Mouse (Mus musculus) mature B cell (primary cell): ENCODE measurements around the gene Frmd4b.

Experiments used
- in situ Hi-C: fragments of 300-500 bp; cut with MboI; formaldehyde crosslinking; loops from 2 replicates; pipeline ENCODE4 v1.14.3; 2019

Frmd4b gene

DNA sequence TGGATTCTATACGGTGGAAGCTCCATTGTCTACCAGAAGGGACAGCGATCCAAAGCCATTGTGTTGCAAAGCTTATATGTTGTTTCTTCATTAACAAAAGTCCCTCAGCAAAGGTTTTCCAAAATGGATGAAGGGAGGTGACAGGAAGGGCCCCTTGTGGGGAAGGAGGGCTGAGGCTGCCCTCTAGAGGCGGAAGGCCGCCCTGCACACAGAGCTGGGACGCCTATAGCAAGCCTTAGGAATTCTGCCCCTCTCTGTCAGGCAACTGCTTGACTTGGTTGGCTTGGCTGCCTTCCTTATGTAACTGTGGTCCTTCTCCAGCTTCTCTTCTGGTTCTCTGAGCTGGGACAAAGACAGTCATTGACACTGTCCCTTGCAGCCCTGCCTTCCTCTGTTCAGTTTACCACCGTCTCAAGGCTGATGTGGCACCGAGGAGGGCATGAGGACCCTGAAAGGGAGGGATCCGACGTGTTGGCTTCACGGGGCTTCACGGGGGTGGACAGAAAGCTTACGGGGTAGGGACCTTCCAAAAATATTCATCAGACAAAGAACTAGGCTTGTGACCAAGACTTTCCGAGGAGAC is 200.3 kb downstream of the Frmd4b start:
- in situ Hi-C loops = loop anchor here (25.0 kb wide), 2 partner anchors 95 to 130 kb away; no protein-coding TSS in a partner anchor

GRCm38 (mm10) chr6:97415578-97415977 is 201.8 kb downstream of the Frmd4b start:
- in situ Hi-C loops = loop anchor here (25.0 kb wide), 2 partner anchors 97 to 128 kb away; no protein-coding TSS in a partner anchor

DNA sequence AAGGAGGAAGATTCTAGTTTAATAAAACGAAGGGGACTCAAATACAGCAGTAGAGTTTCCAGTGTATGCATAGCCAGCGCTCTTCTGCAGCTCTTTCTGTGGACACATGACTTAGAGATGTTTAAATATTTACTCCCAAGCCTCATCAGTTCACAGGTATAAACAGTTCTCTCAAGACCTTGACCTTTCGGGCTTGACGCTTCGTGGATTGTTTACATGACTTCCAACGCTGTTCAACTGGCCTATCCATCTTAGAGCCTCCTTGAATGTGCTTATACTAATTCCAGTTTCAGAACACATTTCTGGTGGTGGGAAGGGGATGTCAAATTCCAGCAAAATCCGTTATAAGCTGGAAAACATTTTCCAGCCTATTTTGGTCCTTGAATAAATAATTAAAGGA is 203.9 kb downstream of the Frmd4b start:
- in situ Hi-C loops = loop anchor here (25.0 kb wide), 2 partner anchors 99 to 126 kb away; no protein-coding TSS in a partner anchor

DNA sequence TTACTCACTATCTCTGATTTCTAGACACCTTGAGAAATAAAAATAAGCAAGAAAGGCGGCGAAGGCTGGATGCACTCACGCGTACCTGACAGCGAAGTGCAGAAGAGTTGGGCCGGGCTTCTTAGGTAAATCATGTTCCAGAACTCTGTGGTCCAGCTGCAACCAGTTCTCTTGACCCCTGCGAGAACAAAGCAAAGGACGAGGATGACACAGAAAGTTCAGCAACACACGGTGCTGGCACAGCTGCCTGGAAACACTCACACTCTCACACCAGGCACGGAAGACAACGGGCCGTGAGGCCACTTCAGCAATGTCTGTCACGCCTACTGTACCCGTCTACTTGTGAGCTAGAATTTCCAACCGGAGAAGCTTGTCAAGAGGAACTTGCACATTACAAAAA is 204.9 kb downstream of the Frmd4b start:
- in situ Hi-C loops = loop anchor here (25.0 kb wide), 2 partner anchors 100 to 125 kb away; no protein-coding TSS in a partner anchor

DNA sequence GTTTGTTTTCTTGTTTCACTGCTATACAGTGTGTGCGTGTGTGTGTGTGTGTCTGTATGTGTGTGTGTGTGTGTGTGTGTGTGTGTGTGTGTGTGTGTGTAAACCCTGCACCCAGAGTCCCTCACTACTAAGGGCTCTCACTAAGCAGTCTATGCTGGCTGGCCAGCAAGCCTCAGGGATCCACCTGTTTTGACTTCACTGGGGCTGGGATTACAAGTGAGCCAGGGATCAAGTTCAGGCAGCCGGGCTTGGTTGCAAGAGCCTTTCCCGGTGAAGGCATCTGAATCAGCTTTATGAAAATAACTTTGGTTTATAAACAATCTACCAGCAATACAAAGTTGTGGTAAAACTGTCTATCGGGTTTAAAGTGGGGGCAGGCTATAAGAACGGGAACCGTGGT is 206.0 kb downstream of the Frmd4b start:
- in situ Hi-C loops = loop anchor here (25.0 kb wide), 2 partner anchors 101 to 124 kb away; no protein-coding TSS in a partner anchor

- in situ Hi-C loops = loop anchor here (25.0 kb wide), 2 partner anchors 103 to 122 kb away; no protein-coding TSS in a partner anchor
These were observed 207.7 kb downstream of the Frmd4b start for GRCm38 (mm10) chr6:97409467-97410239.

DNA sequence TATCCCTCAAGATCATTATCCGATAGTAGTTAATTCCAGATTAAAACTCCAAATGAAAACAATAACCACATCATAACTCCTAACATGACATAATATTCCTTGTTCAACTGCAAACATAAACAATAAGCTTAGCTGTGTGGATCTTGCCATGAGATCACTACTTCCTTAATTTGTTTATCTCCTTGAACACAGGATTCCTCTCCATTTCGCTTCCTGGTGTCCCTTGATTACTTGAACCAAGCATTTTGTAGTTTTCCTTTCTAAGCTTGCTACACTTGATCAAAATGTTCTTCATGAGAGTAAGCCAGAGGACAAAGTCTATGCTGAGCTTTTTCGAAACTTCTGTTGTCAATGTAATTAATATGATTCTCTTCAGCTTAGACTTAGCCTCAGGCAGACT is 209.4 kb downstream of the Frmd4b start:
- in situ Hi-C loops = loop anchor here (25.0 kb wide), 2 partner anchors 104 to 121 kb away; no protein-coding TSS in a partner anchor

- in situ Hi-C loops = loop anchor here (25.0 kb wide), 2 partner anchors 105 to 120 kb away; no protein-coding TSS in a partner anchor
These were observed 209.9 kb downstream of the Frmd4b start for GRCm38 (mm10) chr6:97407425-97407824.

GRCm38 (mm10) chr6:97405311-97405710 is 212.0 kb downstream of the Frmd4b start:
- in situ Hi-C loops = loop anchor here (25.0 kb wide), 2 partner anchors 107 to 118 kb away; no protein-coding TSS in a partner anchor

- in situ Hi-C loops = loop anchor here (25.0 kb wide), 2 partner anchors 109 to 116 kb away; no protein-coding TSS in a partner anchor
These were observed 214.4 kb downstream of the Frmd4b start for GRCm38 (mm10) chr6:97402822-97403472.

- in situ Hi-C loops = loop anchor here (25.0 kb wide), 2 partner anchors 112 to 113 kb away; no protein-coding TSS in a partner anchor
These were observed 216.9 kb downstream of the Frmd4b start for GRCm38 (mm10) chr6:97400446-97400845.

GRCm38 (mm10) chr6:97397935-97398334 is 219.4 kb downstream of the Frmd4b start:
- in situ Hi-C loops = no loop called here

GRCm38 (mm10) chr6:97396957-97397354 is 220.4 kb downstream of the Frmd4b start:
- in situ Hi-C loops = no loop called here

- in situ Hi-C loops = no loop called here
These were observed 220.9 kb downstream of the Frmd4b start for GRCm38 (mm10) chr6:97396351-97396956.

DNA sequence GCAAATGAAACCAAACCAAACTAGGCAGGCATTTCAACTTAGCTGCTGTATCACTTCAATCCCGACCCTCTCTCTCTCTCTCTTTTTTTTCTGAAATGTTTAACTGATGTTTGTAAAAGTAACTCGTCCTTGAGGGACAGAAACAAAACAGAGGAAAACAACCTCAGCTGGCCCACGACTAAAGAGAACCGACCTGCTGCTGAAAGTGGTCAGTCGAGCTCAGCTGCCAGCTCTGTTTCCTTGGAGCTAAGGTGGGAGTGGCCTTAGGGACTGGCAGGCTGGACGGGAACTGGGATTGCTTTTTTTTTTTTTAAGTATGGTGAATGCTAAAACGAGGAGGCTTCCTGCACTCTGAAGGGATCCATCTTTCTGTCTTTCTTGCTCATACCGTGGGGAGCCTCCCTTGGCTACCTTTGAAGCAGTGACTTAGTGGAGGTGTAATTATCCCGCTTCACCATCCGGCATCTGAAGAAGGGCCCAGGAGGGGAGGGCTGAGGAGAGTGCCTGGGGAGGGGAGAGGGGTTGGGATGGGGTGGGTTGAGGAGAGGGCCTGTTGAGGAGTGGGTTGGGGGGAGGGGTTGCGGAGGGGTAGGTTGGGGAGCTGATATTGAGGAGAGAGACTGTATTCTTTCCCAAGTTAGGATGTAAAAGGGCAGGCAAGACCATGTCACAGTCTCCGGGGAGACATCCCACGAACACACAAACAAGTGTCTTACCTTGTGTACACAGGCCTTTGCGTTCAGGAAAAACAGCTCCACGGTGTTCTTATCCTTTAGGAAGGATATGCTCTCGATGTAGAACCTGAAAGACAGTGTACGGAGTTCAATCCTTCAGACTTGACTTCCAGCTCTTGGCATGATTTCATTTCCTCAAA is 221.6 kb downstream of the Frmd4b start:
- in situ Hi-C loops = no loop called here

DNA sequence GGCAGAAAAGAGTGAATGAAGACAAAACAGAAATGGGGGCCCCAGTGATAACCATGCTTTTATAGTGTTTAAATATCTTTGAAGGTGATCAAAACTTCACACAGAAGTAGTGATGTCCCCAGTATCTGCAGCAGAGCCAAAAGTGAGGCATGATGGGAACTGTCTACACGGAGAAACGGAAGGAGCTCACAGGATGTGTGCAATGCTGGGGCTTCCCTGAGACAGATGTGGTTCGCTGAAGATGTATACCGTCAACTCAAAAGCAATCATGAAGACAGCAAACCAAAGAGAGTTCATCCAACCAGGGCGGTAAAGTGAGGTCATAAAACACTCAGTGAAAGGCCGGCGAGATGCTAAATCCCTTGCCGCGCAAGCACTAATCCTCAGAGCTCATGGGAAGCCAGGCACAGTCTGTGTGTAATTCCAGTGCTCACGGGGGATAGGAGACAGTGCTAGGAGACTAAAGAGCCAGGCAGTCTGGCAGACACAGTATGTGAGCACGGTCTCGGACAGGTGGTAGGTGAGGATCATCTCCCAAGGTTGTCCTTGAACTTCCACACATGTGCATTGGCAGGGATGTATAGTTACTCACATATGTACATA is 222.8 kb downstream of the Frmd4b start:
- in situ Hi-C loops = no loop called here

DNA sequence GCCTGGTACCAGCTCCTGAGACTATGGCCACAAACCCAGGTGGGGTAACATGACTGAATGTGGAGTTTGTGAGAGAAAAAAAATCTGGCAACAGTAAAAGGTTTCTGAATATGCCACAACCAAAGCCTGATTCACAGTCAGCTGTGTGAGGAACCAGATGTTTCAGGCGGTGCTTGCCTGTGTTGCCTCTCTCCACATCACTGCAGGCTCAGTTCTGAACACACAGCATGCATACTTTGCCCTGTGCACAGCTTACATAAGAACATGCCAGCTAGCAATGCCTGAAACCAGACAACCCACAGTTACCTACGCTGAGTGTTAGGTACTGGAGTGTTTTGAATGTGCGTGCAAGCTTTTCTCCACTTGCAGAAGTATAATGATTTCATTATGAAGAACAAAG is 224.4 kb downstream of the Frmd4b start:
- in situ Hi-C loops = no loop called here

- in situ Hi-C loops = no loop called here
These were observed 230.0 kb downstream of the Frmd4b start for GRCm38 (mm10) chr6:97387388-97387787.

DNA sequence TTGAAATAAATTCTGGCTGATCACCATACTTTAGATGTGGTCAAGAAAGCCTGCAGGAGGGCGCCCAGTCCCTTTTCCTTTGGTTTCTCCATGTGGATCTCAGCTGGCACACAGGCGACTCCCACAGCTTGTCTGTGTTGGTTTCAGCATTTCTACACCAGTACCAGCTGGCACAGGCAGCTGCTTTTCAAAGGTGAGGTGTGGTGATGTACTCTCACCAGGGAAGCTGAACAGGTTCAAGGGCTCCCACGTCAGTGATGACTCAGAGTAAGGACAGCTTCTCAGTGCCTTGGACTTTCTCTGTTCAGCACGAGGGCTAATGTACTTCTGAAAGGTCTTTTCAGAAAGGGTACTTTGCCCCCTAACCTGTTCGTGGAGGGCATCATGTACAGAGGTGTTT is 232.4 kb downstream of the Frmd4b start:
- in situ Hi-C loops = no loop called here

DNA sequence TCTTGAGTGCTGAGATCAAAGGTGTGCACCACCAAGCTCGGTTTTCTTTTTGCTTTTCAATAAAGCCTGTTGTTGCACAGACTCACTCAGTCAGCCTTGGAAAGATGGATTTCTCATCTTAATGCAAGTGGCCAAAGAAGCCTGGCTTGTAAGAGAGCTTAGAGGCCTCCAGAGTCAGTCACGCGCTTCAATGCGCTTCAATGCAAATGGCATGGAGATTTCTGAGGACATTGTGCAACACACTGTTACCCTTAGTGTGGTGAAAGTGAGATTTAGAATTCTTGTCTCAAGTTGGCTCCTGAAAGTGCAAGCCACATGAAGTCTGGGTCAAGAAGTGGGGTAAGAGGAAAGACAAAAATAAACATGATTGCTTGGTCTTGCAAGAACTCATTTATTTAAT is 236.1 kb downstream of the Frmd4b start:
- in situ Hi-C loops = no loop called here
